Mouse (Mus musculus) heart, postnatal 10 days (tissue): ENCODE results near the gene Rad54l. TPM values are rescaled to one million over a fixed set of nuclear protein-coding genes. Genes with fewer than 3 reads are reported as not detected.
A peak's percentile ranks its signal among the peaks of the same experiment; 100 is the strongest.

Source experiments
- DNase-seq, 2 experiments: peaks; one replicate each; pipeline ENCODE4 v3.0.0; 2021
- intact Hi-C: fragments of 180-260 bp; cut with DNase I; formaldehyde crosslinking; loops from one replicate; pipeline ENCODE4 v1.15.1; 2025
- total RNA-seq, 2 experiments: library from RNA; stranded (reverse); gene quantifications; 2 replicates each; pipeline ENCODE4 v1.2.3; 2021

The Rad54l gene
- total RNA-seq: 1 to 10 TPM; 3.7 TPM

DNA sequence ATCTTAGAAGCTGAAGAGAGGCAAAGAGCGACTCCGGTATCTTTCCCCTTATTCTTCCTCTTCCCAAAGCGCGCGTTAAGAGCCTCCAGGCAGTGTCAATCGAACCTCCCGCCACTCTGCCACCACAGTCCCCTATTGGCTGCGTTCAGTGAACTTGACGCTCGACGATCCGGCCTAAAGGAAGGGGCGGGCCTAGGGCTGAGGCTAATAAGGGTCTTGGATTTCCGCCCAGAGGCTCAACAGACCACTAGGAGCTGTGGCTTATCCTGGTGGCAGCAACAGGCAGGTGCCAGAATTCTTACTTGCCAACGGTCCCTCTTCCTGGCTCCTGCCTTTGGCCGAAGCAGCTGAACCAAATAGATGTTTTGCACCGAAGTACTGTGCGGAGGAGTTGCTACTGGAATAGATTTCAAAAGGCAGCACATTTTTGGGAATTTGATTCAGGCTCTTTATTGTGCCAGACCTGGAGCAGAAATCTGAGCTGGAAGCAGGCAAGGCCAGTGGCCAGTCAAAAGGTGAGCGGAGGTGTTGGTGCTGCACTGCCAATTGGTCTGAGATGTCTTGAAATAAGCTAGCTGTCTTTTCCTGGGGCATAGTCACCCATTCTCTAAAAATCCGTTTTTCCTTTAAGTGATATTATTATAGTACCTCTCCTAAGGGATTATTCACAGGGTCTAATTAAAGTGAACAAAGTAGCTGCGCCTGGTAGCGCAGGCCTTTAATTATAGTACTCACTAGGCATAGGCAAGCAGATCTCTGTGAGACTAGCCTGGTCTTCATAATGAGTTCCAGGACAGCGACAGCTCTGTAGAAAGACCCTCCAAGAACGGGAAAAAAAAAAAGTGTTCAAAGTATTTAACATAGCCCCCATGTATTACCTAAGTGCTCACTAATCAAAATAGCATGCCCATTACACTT, at the start of gene Rad54l, which contains the start of gene Pomgnt1:
Gene Rad54l, minus strand, starts transcription at position 89 of the 918 bp plus-strand sequence.
Gene Pomgnt1, plus strand, starts transcription at position 239 of the 918 bp plus-strand sequence.
- peak; percentile 89 to 91 for DNase-seq
- intact Hi-C loops: no loop called here

DNA sequence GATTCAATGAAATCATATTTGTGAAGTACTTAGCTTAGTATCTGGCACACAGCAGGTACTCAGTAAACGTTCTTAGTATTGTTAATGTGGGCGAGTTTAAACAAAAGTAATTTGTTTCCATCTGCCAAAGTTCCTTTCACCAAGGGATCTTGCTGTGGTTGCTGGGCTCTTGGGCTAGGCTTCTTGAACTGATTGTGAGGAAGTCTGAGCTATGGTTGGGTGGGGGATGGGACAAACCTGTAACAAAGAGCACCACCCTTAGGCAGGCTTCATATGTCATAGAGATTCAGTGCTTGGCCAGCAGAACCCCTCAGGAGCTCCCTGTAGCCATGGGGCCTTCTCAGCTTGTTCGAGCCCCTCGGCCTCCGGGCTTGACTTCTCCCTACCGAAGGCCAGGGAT, 49.6 kb upstream of the Rad54l start, which contains the start of the genes 1700042G07Rik and Gm49337:
Gene 1700042G07Rik, plus strand, starts transcription at position 301 of the 400 bp plus-strand sequence.
Gene Gm49337, plus strand, starts transcription at position 313 of the 400 bp plus-strand sequence.
- intact Hi-C loops: no loop called here
- no peak for DNase-seq

DNA sequence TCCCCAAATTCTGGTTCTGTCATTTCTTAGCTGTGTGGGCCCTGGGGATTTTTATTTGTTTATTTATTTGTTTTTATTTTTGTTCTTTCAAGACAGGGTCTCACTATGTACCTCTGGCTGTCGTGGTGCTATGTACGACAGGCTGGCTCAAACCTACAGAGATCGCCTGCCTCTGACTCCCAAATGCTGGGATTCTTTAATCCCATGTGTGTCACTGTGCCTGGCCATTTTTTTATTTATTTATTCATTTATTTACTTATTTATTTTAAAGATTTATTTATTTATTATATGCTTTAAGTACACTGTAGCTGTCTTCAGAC, 45.8 kb upstream of the Rad54l start:
- intact Hi-C loops: loop anchor here (5.0 kb wide), 1 partner anchor 168 kb away; no protein-coding TSS in a partner anchor
- DNase-seq: no peak

DNA sequence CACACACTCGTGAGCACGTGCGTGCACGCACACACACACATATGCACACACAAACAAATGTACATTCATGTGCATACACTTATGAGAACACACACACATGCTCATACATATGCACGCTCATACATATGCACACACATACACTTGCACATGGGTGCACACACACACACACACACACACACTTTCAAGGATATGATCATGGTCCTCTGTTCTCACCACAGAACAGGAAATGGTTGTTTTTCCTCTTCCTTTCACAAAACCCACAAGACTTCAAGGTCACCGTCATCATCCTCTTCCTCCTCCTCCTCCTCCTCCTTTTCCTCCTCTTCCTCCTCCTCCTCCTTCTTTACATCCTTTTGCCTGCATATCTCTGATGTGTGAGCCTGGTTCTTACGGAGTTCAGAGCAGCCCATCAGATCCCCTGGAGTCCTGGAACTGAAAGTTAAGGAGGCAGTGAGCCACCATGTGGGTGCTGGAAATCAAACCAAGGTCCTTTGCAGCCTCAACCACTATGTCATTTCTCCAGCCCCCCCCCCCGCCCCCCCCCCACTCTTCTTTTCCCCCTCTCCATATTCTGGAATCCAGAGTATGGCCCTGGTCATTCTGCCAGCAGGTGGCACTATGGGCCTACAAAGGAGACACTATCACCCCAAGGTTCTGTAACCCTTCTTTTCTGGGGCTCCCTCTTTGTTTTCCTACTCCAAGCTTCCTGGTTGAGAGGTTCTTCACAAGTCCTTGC, 45.3 kb upstream of the Rad54l start:
- DNase-seq: peak; percentile 75 to 88
- intact Hi-C loops: loop anchor here (5.0 kb wide), 1 partner anchor 169 kb away; no protein-coding TSS in a partner anchor

DNA sequence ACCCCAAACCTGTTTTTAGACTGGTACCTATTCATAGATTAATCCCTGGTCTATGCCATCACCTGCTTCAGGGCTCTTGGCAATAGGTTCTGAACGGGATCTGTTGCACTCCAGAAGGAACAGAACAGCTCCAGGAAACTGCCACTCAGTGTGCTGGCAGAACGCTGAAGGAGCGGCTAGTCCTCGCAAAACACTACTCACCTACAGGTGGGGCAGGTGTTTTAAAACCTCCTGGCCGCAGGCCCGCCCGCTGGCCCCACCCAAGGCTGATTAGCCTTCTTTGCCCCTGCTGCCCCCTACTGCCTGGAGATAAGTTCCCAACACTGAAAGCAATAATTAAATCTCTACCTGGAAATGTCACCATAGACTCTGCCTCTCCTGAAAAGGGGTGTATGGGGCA, 43.9 kb upstream of the Rad54l start, which contains the start of gene Tspan1:
Gene Tspan1, minus strand, starts transcription at position 198 of the 400 bp plus-strand sequence.
- intact Hi-C loops: loop anchor here (2.0 to 5.0 kb wide), 2 partner anchors 33 to 170 kb away; no protein-coding TSS in a partner anchor
- DNase-seq: no peak

DNA sequence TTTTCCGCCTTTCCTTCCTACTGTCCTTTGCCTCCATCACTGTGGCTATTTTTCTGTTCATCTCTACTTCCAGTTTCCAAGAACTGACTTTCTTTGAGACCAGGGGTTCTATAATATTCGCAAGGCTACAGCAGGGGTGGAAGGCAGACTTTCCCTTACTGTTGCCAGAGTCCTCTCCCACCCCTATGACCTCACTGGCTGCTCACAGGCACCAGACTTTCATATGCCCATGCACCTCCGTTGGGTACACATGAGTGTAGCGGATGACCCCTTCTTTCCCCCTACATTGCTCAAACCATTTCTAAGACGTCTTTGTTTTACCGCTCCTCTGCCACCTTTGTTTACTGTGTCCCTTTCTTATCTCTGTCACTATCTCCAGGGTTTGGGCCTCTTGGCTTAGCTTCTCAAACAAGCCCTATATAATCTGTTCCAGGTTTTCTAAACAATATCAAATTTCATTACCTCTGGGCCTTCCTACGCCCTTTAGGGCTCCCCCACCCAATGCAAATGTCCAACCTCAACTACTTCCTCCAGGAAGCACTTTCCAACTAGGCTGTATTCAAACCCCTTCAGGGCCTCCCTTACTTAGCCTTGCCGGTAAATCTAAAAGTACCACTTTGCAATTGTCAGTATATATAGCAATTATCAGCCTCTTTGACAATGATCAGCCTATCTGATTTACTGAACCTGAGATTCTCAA, 42.4 kb upstream of the Rad54l start:
- DNase-seq: no peak
- intact Hi-C loops: loop anchor here (2.0 to 5.0 kb wide), 2 partner anchors 31 to 171 kb away; no protein-coding TSS in a partner anchor

DNA sequence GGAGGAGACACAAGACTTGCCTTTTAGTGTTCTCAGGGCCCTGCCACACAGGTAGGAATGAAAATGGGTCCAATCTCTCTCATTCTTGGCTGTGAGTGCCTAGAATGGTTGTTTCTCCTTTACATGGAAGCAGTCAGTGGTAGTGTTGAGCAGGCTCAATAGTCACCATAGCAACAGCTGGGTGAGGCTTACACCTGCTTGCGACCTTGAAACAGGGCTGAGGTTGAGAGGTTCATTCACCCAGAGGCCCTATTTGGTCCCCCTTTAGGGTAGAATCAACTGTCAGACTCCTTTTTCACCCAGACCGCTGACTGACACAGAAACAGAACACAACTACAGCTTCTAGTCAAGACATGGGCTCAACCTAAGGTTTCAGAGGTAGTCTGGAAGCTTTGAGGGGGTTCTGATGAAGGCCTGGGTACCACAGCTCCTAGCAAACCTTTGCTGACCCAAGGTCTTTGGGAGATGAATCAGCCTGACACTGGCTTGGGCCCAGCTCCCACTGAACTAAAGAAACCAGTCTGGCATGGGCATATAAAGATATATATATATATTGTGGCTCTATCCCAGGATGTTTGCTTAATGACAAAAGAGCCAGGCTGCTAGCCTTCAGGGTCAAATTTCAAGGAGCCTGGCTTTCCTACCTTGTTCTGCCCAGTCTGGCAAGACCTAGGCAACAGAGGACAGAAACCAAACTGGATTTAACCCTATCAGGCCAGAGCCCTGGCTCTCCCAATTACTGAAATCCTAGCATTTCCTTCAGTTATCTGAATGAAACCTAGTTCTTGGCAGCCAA, 41.5 kb upstream of the Rad54l start:
- no peak for DNase-seq
- intact Hi-C loops: loop anchor here (5.0 kb wide), 1 partner anchor 172 kb away; no protein-coding TSS in a partner anchor

DNA sequence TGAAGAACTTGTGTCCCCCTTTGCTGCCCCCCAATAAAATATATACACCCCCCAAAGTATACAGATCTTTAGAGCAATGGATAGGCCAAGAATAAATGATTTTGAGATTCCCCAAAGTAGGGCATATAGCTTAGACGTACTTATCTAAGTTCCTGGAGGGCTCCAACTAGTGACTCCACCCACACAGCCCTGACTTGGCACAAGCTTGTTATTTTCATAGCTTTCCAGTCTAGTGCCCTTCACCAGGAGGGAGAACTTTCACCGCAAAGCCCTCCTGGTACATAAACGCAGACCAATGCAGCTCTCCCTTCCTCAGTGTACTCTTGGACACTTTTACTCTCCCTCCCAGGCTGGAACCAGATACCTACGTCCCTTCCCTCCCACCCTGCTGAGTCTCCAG, 38.7 kb upstream of the Rad54l start:
- intact Hi-C loops: no loop called here
- DNase-seq: no peak

DNA sequence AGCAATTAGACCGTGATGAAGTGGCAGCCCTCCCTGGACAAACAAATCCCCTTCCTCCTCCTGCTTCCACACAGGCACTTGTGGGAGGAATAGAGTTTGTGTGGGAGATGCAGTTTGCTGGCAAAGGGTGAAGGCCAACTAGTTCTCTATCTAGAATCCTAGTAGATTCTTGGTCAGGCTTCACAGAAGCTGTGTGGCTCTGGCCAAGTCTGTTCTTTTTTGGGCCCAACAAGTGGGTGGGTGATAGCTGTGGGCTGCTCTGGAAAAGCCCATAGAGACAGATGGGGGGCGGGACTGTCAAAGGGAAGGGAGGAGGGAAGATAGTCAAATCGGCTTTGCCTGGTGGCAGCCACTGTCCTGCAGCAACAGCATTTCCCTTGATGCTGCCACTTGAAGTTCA, 37.3 kb upstream of the Rad54l start:
- DNase-seq: peak; percentile 45 to 54
- intact Hi-C loops: no loop called here

DNA sequence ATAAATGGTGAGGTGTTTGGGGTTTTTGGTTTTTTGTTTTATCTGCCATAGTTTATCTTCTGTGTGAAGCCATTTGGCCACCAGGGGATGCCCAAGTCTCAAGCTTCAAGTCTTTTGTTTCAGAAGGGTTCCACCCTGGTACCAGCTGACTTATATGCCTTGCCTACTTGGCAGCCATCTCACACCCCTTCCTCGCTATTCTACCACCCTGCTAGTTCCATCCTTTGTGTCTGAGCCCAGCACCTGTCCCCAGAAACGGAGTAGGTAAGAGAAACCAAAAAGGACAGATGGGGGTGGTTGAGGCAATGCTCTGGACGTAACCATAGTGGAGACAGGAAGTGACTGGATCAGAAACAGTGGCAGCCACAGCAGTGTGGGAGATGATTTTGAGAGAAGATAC, 36.4 kb upstream of the Rad54l start:
- peak in 1 of 2 experiments; percentile 34 for DNase-seq
- intact Hi-C loops: no loop called here

DNA sequence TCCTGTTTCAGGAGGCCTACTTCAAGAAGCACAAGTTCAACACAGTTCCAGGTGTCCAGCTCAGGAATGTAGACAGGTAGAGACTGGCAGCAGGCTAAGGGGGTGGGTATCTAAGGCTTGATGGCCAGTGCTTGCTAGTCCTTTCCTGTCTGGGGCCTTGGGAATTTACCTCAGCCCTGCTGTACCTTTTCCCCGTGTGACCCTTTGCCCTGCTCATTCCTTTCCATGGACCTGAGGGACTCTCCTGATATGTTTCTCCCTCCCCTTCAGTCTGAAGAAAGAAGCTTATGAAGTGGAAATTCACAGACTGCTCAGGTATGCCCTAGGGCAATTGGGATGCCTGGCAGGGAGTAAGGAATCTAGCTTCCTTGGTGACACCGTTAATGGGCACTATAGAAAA, 34.4 kb upstream of the Rad54l start:
- intact Hi-C loops: no loop called here
- no peak for DNase-seq

DNA sequence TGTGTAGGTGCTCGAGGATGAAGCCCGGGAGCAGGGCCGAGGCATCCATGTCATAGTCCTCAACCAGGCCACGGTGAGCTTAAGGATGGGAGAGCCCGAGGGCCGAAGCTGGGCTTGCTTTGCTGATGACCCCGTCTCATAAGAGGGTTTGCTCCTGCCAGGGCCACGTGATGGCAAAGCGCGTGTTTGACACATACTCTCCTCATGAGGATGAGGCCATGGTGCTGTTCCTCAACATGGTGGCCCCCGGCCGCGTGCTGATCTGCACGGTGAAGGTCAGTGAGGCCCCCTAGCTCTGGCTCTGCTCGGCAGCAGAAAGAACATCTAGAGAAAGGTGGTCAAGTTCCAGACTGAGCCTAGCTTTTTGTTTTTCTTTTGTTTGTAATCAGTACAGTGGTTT, 29.2 kb upstream of the Rad54l start:
- intact Hi-C loops: no loop called here
- DNase-seq: no peak

DNA sequence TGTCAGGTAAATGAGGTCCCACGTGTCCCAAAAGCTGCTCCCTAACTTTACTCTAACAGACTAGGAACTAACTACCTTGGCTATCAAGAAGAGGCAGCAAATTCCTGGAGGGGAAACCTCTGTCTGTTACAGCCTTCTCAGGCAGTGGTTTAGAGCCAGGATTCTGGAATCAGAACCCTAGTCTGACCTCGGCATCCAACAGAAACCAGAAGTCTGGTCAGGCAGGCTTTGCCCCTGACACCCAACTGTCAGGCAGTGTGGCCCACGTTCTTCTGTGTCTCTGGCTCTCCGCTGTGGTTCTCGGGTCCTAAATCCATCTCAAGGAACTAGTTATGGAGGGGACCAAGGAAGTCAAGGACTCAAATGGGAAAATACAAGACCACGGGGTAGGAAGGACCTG, 27.7 kb upstream of the Rad54l start, which contains the start of gene Lurap1:
Gene Lurap1, minus strand, starts transcription at position 101 of the 400 bp plus-strand sequence.
- intact Hi-C loops: no loop called here
- no peak for DNase-seq

DNA sequence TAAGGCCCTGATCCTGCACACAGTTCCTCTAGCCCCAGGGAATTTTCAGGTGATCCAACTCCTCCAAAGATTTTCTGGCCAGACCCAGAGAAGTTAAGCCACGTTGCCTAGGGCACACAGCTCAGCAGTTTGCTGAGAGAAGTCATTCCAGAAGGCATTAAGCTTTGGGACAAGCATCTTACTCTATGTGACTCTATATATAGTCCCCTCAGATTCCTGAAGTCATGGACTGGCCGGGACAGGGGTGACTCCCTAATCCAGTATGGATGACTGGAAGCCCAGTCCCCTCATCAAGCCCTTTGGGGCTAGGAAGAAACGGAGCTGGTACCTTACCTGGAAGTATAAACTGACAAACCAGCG, 27.4 kb upstream of the Rad54l start:
- no peak for DNase-seq
- intact Hi-C loops: no loop called here

DNA sequence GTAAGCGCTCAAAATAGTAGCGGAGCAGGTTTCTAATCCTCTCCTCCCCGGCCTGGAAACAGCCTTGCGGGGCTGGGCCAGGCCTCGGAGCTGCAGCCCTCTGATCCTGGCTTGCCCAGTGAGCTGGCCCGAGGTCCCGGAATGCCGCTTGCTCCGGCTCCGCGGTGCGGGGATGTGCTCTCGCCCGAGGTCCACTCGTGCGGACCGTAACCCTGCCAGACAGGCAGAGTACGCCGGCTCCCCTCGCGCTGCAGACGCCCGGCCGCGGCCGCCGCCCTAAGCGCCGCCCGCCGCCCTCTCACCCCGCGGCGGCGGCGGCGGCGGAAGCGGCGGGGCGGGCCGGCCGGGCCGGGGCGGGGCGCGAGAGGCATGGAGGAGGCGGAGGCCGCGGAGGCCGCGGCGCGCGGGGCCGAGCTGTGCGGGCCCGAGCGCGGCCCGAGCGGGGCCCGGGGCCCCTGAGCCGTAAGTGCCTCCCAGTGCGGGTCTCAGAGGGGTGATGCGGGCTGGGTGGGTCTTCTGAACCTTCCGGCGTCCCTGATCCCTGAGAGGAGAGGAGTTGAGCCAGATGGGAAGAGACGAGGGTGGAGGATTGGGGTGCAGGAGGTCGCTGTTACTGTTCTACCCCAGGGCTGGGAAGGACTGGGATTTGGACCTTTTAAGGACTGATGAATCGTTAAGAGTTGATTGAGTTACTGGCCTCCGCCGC, 26.8 kb upstream of the Rad54l start:
- intact Hi-C loops: no loop called here
- DNase-seq: peak; percentile 73 to 75

DNA sequence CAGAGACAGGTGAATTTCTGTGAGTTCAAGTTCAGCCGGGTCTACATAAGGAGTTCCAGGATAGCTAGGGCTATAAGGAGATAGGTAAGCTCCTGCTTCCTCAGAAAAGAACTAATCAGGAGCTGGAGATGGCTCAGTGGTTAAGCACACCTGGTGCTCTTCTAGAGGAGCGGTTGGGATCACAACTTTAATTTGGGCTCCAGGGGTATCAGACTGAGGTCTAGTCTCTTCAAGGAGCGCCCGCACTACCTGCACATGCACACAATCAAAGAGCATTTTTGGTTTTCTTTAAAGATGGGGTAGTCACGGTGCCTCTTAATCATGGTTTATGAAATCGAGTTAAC, 26.3 kb upstream of the Rad54l start:
- intact Hi-C loops: no loop called here
- DNase-seq: no peak

DNA sequence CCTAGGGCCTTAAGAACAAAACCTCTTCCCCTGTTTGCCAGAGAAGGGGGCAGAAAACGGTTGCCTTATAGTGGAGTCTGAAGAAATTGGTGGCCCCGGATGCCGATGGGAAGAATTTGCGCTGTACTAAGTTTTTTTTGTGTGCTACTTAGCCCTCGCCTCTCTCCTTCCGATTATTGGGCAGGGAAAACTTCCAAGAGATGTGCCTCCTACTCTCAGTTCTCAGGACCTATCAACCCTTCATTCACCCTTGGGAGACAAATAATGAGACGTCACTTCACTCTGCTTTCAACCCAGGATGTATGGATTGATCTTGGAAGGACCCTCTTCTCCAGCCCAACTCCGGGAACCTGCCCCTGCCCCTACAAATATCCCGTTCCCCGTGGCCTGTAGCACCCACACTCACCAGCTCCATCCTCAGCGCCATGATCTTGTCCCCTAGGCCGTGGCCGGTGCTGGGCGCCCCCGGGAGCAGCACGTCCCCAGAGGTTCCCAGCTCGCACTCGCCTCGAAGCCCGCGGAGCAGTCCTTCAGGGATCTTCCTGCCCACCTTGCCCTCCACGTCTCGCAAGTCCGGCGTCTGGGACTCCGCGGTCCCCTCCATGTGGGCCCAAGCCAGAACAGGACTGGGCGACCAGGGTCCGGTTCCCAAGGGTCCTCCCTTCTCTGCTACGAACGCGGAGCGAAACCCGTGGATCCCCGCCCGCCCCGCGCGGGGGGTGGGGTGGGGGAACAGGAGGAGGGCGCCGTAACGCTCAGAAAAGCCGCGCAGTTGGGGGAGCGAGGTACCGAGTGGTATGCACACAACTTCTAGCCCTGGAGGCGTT, 20.6 kb upstream of the Rad54l start:
- DNase-seq: peak; percentile 75 to 76
- intact Hi-C loops: no loop called here

DNA sequence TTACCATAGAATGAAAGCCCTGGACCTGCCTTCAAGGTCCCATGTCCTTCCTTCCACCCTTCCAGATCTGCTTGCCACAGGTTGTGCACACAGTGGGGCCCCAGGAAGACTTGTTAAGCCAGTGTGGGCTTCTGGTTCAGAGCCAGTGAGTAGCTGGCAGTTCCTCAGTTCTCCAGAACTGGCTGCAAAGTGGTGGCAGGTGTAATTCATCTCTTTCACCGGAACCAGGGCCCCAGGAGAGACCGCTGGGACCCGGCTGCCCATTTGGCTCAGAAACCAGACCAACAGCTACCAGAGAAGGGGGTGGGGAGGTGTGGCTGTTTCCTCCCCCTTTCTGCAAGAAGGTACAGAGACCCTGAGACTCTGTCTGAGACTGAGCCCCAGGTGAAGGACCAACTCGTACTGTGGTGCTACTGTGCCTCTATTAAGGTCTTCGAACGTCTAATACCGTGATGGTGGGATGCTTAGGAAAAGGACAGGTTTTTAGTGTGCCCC, 19.9 kb upstream of the Rad54l start:
- DNase-seq: peak in 1 of 2 experiments; percentile 43
- intact Hi-C loops: no loop called here
